Mouse (Mus musculus): ENCODE results near the gene Lcp2.
A peak's percentile ranks its signal among the peaks of the same experiment; 100 is the strongest.

Gene Lcp2

GRCm38 (mm10) chr11:34046767-34047541 lies at the start of gene Lcp2:
Lcp2 (plus strand) TSS chr11:34046920.
- DNase-seq (ENCODE audit: low read depth, low spot score), result no peak

- DNase-seq (ENCODE audit: low read depth, low spot score), result no peak
Observed at GRCm38 (mm10) chr11:33998244-33998643, 48.5 kb upstream of the Lcp2 start.

GRCm38 (mm10) chr11:34000416-34000815 lies 46.3 kb upstream of the Lcp2 start:
- no peak for DNase-seq (ENCODE audit: low read depth, low spot score)

GRCm38 (mm10) chr11:34001938-34002592 lies 44.7 kb upstream of the Lcp2 start:
- DNase-seq (ENCODE audit: low read depth, low spot score), result peak; percentile 54

- no peak for DNase-seq (ENCODE audit: low read depth, low spot score)
Observed at GRCm38 (mm10) chr11:34002593-34002965, 44.1 kb upstream of the Lcp2 start.

- DNase-seq (ENCODE audit: low read depth, low spot score), result no peak
Observed at GRCm38 (mm10) chr11:34007616-34008015, 39.1 kb upstream of the Lcp2 start.

GRCm38 (mm10) chr11:34008214-34008613 lies 38.5 kb upstream of the Lcp2 start:
- DNase-seq (ENCODE audit: low read depth, low spot score), result no peak

GRCm38 (mm10) chr11:34008702-34009101 lies 38.0 kb upstream of the Lcp2 start:
- peak; percentile 55 for DNase-seq (ENCODE audit: low read depth, low spot score)

GRCm38 (mm10) chr11:34009316-34010087 lies 37.2 kb upstream of the Lcp2 start:
- DNase-seq (ENCODE audit: low read depth, low spot score), result no peak

- DNase-seq (ENCODE audit: low read depth, low spot score), result no peak
Observed at GRCm38 (mm10) chr11:34010133-34010858, 36.4 kb upstream of the Lcp2 start.

GRCm38 (mm10) chr11:34010859-34011172 lies 35.9 kb upstream of the Lcp2 start:
- DNase-seq (ENCODE audit: low read depth, low spot score), result no peak

- no peak for DNase-seq (ENCODE audit: low read depth, low spot score)
Observed at GRCm38 (mm10) chr11:34012007-34012652, 34.6 kb upstream of the Lcp2 start.

GRCm38 (mm10) chr11:34025091-34025490 lies 21.6 kb upstream of the Lcp2 start:
- no peak for DNase-seq (ENCODE audit: low read depth, low spot score)

GRCm38 (mm10) chr11:34029658-34030057 lies 17.1 kb upstream of the Lcp2 start:
- no peak for DNase-seq (ENCODE audit: low read depth, low spot score)

GRCm38 (mm10) chr11:34031015-34031805 lies 15.5 kb upstream of the Lcp2 start:
- no peak for DNase-seq (ENCODE audit: low read depth, low spot score)

GRCm38 (mm10) chr11:34034008-34034505 lies 12.7 kb upstream of the Lcp2 start:
- no peak for DNase-seq (ENCODE audit: low read depth, low spot score)

GRCm38 (mm10) chr11:34034794-34035193 lies 11.9 kb upstream of the Lcp2 start:
- no peak for DNase-seq (ENCODE audit: low read depth, low spot score)

- no peak for DNase-seq (ENCODE audit: low read depth, low spot score)
Observed at GRCm38 (mm10) chr11:34035909-34036658, 10.6 kb upstream of the Lcp2 start.

- DNase-seq (ENCODE audit: low read depth, low spot score), result no peak
Observed at GRCm38 (mm10) chr11:34040061-34040460, 6.7 kb upstream of the Lcp2 start.

GRCm38 (mm10) chr11:34042808-34043207 lies 3.9 kb upstream of the Lcp2 start:
- DNase-seq (ENCODE audit: low read depth, low spot score), result no peak

All from mesoderm, embryonic 11.5 days (tissue).